Mouse (Mus musculus): ENCODE measurements at regions not wholly inside any gene's neighbourhood (a gene's known extent, or its start where the extent isn't known, plus 50 kb on each side); places are given as distances from the start of the nearest gene placed in this dataset.

DNA sequence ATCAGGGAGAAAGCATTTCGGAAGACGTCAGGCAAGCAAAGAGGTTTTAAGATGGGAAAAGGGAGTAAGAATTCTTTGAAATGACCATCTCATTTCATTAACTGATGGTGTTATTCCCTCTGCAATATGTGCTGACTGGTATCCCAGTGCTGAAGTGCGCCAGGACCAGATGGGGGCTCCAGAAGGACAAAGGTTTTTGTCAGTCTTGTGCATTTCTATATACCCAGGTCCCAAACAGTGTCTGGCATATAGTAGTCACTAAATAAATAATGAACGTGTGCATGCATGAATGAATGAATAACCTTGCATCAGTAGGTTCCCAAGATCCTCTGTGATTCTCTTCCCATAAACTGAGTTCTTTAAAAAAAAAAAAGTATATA is 119.3 kb upstream of the Creb1 start:
- Histone ChIP-seq H3K9me3 (replicated peaks; ENCODE audit: control insufficient read depth, low read length) (0 out of 2 replicates have a peak, but pooled peaks cover under 1% of the 10 kb centered on the region), H3K4me2 (ENCODE audit: low read depth, low read length) (no peak overlapping the region), H3K36me3 (replicated peaks; ENCODE audit: control insufficient read depth, insufficient read depth, low read length) (no peaks in the 10 kb centered on the region), H3K4me1 (ENCODE audit: control insufficient read depth, insufficient read depth) (no peaks in the 10 kb centered on the region), H3K27me3 (ENCODE audit: control insufficient read depth, insufficient read depth, low read length) (no peaks in the 10 kb centered on the region), H3K9ac (replicated peaks; ENCODE audit: low read depth, low read length) (no peak overlapping the region), H3K27ac (ENCODE audit: low read depth) (no peak overlapping the region), H3K4me3 (ENCODE audit: low read depth, low read length) (no peak overlapping the region)
- ATAC-seq (ENCODE audit: insufficient read depth, low read depth) (no peak), DNase-seq (ENCODE audit: low spot score) (no peak)
- TF ChIP-seq EP300 (IDR thresholded peaks at IDR 0.05; ENCODE audit: low read depth): no peak
- TF ChIP-seq CTCF (IDR thresholded peaks at IDR 0.05; ENCODE audit: low read depth): no peak
- WGBS: 76% methylated on average over 4 of the region's 4 CpGs

DNA sequence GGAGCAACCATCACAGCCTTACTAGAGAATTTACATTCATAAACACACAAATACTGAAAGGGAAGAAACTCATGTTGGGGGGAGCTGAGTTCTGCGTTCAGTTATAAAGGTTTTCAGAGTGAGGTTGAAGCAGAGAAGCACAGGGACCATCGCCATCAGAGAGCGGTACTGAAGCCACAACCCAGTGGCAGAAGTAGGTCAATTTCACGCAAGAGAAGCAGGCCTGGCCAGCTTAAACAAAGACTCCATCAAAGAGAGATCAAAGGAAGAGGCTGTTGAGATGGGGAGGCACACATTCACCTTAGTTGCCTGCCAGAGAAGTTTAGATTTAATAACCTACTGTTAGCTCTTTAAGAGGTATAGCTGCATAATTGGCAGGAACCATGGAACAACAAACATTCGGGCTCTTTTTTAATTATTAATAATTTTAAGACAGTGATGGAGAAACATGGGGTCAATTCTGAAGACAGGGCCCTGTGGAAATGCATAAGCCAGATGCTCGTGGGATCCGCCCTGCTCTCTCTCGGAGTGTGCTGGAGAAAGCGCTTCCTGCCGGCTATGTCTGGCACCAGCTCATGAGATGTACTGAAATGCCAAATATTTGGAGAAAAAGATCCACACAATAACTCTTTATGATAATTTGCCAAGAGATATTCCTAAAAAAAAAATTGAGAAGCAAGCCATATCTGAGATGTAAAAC is 119.8 kb upstream of the Creb1 start:
- H3K4me2 ChIP-seq (ENCODE audit: low read depth, low read length): no peak overlapping the region
- no peak for ATAC-seq (ENCODE audit: insufficient read depth, low read depth)
- H3K27ac ChIP-seq (ENCODE audit: low read depth): no peak overlapping the region
- TF ChIP-seq EP300 (IDR thresholded peaks at IDR 0.05; ENCODE audit: low read depth) (no peak), CTCF (IDR thresholded peaks at IDR 0.05; ENCODE audit: low read depth) (no peak)
- no peaks in the 10 kb centered on the region for H3K9me3 ChIP-seq (replicated peaks; ENCODE audit: control insufficient read depth, low read length)
- H3K9ac ChIP-seq (replicated peaks; ENCODE audit: low read depth, low read length): no peak overlapping the region
- H3K36me3 ChIP-seq (replicated peaks; ENCODE audit: control insufficient read depth, insufficient read depth, low read length): no peaks in the 10 kb centered on the region
- no peak for DNase-seq (ENCODE audit: low spot score)
- 73% methylated on average over 10 of the region's 10 CpGs for WGBS
- no peak overlapping the region for H3K4me3 ChIP-seq (ENCODE audit: low read depth, low read length)
- no peaks in the 10 kb centered on the region for H3K4me1 ChIP-seq (ENCODE audit: control insufficient read depth, insufficient read depth)
- H3K27me3 ChIP-seq (ENCODE audit: control insufficient read depth, insufficient read depth, low read length): no peaks in the 10 kb centered on the region

DNA sequence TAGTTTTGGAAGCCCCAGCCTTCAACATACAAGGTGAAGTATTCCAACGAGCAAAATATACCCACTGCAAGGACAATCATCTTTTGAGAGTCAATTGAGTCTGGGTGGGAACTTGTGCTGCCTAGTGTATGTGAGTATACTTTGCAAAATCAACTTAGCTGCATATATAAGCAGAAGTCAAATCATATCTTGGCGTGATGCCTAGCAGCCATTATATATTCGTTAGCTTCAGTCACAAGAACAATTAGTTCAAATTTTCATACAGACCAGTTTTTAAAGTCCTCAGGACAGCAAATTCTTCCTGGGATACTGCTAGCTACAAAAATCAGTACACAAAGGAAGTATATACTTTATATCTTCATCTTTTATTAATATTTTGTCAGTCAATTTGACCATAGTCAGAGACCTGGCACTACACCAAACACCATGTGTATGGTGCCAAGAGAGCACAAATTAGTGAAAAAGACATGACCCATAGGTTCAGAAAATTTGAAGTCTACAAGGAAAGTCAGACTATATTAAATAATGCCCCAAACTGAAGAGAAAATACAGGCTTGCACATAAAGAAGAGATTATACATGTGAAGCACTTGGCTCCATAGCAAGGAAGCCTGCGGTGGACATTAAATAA is 120.5 kb upstream of the Creb1 start:
- 84% methylated on average over 4 of the region's 4 CpGs for WGBS
- TF ChIP-seq CTCF (IDR thresholded peaks at IDR 0.05; ENCODE audit: low read depth): no peak

DNA sequence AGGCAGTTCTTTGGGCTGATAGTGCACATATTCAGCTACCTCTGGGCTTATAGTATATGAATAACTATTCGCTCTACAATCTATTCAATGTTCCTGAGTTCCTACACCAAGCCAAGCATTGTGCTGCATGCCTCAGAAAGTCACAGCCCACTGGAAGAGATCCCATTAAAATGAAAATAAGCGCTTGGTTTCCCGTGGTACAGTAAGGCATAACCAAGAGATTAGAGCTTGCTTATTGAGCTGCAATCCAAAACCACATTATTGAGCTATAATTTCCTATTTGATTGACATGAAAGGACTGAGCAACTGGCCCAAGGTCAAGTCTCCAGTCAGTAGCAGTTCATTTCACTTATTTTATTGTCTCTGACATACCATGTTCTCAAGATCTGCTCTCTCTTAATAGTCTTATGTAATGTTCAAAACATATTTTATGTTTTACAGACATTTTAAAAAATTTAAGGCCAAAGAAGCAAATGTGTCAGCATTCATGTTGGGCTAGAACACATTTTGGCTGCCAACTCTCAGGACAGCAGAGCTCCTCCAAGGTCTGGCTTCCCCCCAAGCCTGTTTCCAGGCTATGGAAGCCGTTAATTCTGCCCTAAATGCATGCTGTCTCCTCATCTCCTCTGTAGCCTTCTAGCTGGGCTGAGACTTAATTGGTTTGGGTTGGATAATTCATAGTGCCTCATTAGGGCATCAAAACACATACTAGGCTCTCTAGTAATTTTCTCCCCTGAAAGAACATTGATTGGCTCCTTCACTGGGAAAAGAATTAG is 123.5 kb upstream of the Creb1 start:
- WGBS: 67% methylated on average over 4 of the region's 4 CpGs
- no peak overlapping the region for H3K9ac ChIP-seq (replicated peaks; ENCODE audit: low read depth, low read length)
- no peaks in the 10 kb centered on the region for H3K9me3 ChIP-seq (replicated peaks; ENCODE audit: control insufficient read depth, low read length)
- DNase-seq (ENCODE audit: low spot score) (no peak), ATAC-seq (ENCODE audit: insufficient read depth, low read depth) (no peak)
- no peaks in the 10 kb centered on the region for H3K4me1 ChIP-seq (ENCODE audit: control insufficient read depth, insufficient read depth)
- H3K4me3 ChIP-seq (ENCODE audit: low read depth, low read length): no peak overlapping the region
- no peak overlapping the region for H3K27ac ChIP-seq (ENCODE audit: low read depth)
- no peak overlapping the region for H3K4me2 ChIP-seq (ENCODE audit: low read depth, low read length)
- no peaks in the 10 kb centered on the region for H3K27me3 ChIP-seq (ENCODE audit: control insufficient read depth, insufficient read depth, low read length)
- H3K36me3 ChIP-seq (replicated peaks; ENCODE audit: control insufficient read depth, insufficient read depth, low read length): no peaks in the 10 kb centered on the region
- TF ChIP-seq CTCF (IDR thresholded peaks at IDR 0.05; ENCODE audit: low read depth) (no peak), EP300 (IDR thresholded peaks at IDR 0.05; ENCODE audit: low read depth) (no peak)

More for the DNA sequence above, 120.5 kb upstream of the Creb1 start:
- Histone ChIP-seq H3K4me3 (ENCODE audit: low read depth, low read length) (no peak overlapping the region), H3K4me1 (ENCODE audit: control insufficient read depth, insufficient read depth) (no peaks in the 10 kb centered on the region), H3K9me3 (replicated peaks; ENCODE audit: control insufficient read depth, low read length) (no peaks in the 10 kb centered on the region), H3K36me3 (replicated peaks; ENCODE audit: control insufficient read depth, insufficient read depth, low read length) (no peaks in the 10 kb centered on the region), H3K27ac (ENCODE audit: low read depth) (no peak overlapping the region), H3K9ac (replicated peaks; ENCODE audit: low read depth, low read length) (no peak overlapping the region), H3K4me2 (ENCODE audit: low read depth, low read length) (no peak overlapping the region), H3K27me3 (ENCODE audit: control insufficient read depth, insufficient read depth, low read length) (no peaks in the 10 kb centered on the region)
- no peak for ATAC-seq (ENCODE audit: insufficient read depth, low read depth)
- DNase-seq (ENCODE audit: low spot score): no peak

DNA sequence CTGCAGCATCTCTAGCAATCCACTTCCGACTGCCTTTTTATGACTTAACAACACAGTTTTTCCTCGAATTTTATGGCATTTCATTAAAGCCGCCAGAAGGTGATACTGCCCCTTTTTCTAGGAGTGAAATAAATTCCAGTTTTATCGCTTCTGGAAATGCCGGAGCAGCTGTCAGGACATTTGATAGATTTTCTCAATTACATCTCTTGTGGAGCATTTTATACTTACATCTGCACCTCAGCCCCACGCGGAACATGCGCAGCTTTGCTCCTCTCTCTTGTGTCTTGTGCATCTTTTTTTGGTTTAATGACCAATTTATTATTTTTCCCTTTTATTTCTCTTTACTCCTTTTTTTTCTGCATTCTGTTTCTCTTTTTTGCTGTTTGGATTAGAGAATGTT is 140.9 kb upstream of the Creb1 start:
- Histone ChIP-seq H3K36me3 (replicated peaks; ENCODE audit: control insufficient read depth, insufficient read depth, low read length) (no peaks in the 10 kb centered on the region), H3K4me2 (ENCODE audit: low read depth, low read length) (no peak overlapping the region), H3K4me1 (ENCODE audit: control insufficient read depth, insufficient read depth) (no peaks in the 10 kb centered on the region), H3K9me3 (replicated peaks; ENCODE audit: control insufficient read depth, low read length) (no peaks in the 10 kb centered on the region), H3K27me3 (ENCODE audit: control insufficient read depth, insufficient read depth, low read length) (no peaks in the 10 kb centered on the region), H3K27ac (ENCODE audit: low read depth) (no peak overlapping the region), H3K4me3 (ENCODE audit: low read depth, low read length) (no peak overlapping the region), H3K9ac (replicated peaks; ENCODE audit: low read depth, low read length) (no peak overlapping the region)
- DNase-seq (ENCODE audit: low spot score) (no peak), ATAC-seq (ENCODE audit: insufficient read depth, low read depth) (no peak)
- WGBS: 76% methylated on average over 8 of the region's 8 CpGs
- TF ChIP-seq EP300 (IDR thresholded peaks at IDR 0.05; ENCODE audit: low read depth) (no peak), CTCF (IDR thresholded peaks at IDR 0.05; ENCODE audit: low read depth) (no peak)
